Mouse (Mus musculus): ENCODE results near the gene Slc25a40. TPM values are rescaled to one million over a fixed set of nuclear protein-coding genes. Genes with fewer than 3 reads are reported as not detected.
A peak's percentile ranks its signal among the peaks of the same experiment; 100 is the strongest.

Slc25a40 gene
- polyA plus RNA-seq, 1 experiment from 2014 or later, result 14.3 TPM

- H3K27me3 ChIP-seq, result no peaks in the 10 kb centered on the region
- peak overlapping the region; percentile 84 for H3K4me3 ChIP-seq
- no peak overlapping the region for H3K27ac ChIP-seq
Observed at GRCm38 (mm10) chr5:8424116-8424515, 1.5 kb downstream of the Slc25a40 start.

GRCm38 (mm10) chr5:8425899-8426298 is 3.2 kb downstream of the Slc25a40 start:
- Histone ChIP-seq H3K9ac (no peak overlapping the region), H3K36me3 (peaks cover 9% of the 10 kb centered on the region; the same call in 1 of the 2 replicates), H3K27me3 (no peaks in the 10 kb centered on the region), H3K4me3 (no peak overlapping the region), H3K9me3 (no peaks in the 10 kb centered on the region), H3K4me2 (replicated peaks) (no peak overlapping the region), H3K4me1 (peaks cover 14% of the 10 kb centered on the region), H3K27ac (no peak overlapping the region)
- WGBS, result 75% methylated on average over 5 of the region's 5 CpGs
- no peak for ATAC-seq (ENCODE audit: low FRiP score, low read depth)

More at GRCm38 (mm10) chr5:8424116-8424515, 1.5 kb downstream of the Slc25a40 start:
- Histone ChIP-seq H3K9me3 (no peaks in the 10 kb centered on the region), H3K9ac (peak overlapping the region; percentile 86; the same call in 1 of the 2 replicates), H3K36me3 (peaks cover 12% of the 10 kb centered on the region), H3K4me2 (replicated peaks) (peak overlapping the region; percentile 75), H3K4me1 (peaks cover 16% of the 10 kb centered on the region)
- no peak for ATAC-seq (ENCODE audit: low FRiP score, low read depth)
- 21% methylated on average over 7 of the region's 7 CpGs for WGBS

GRCm38 (mm10) chr5:8437481-8438156 is 15.0 kb downstream of the Slc25a40 start:
- H3K4me2 ChIP-seq (replicated peaks), result no peak overlapping the region
- no peak overlapping the region for H3K9ac ChIP-seq
- H3K27me3 ChIP-seq, result no peaks in the 10 kb centered on the region
- peaks cover 16% of the 10 kb centered on the region for H3K36me3 ChIP-seq
- no peak overlapping the region for H3K27ac ChIP-seq
- no peak for ATAC-seq (ENCODE audit: low FRiP score, low read depth)
- H3K4me3 ChIP-seq, result no peak overlapping the region
- H3K4me1 ChIP-seq, result no peaks in the 10 kb centered on the region
- WGBS, result 88% methylated on average over 5 of the region's 5 CpGs
- H3K9me3 ChIP-seq, result no peaks in the 10 kb centered on the region

GRCm38 (mm10) chr5:8439095-8439494 is 16.4 kb downstream of the Slc25a40 start:
- no peaks in the 10 kb centered on the region for H3K4me1 ChIP-seq
- no peak overlapping the region for H3K4me2 ChIP-seq (replicated peaks)
- no peak for ATAC-seq (ENCODE audit: low FRiP score, low read depth)
- H3K36me3 ChIP-seq, result peaks cover 19% of the 10 kb centered on the region
- H3K9ac ChIP-seq, result no peak overlapping the region
- 80% methylated on average over 2 of the region's 2 CpGs for WGBS
- no peak overlapping the region for H3K27ac ChIP-seq
- no peaks in the 10 kb centered on the region for H3K27me3 ChIP-seq
- H3K9me3 ChIP-seq, result no peaks in the 10 kb centered on the region
- H3K4me3 ChIP-seq, result no peak overlapping the region

- Histone ChIP-seq H3K9me3 (no peaks in the 10 kb centered on the region), H3K9ac (no peak overlapping the region), H3K36me3 (peaks cover 33% of the 10 kb centered on the region), H3K4me2 (replicated peaks) (no peak overlapping the region), H3K4me1 (no peaks in the 10 kb centered on the region), H3K27me3 (no peaks in the 10 kb centered on the region), H3K27ac (no peak overlapping the region), H3K4me3 (no peak overlapping the region)
- ATAC-seq (ENCODE audit: low FRiP score, low read depth), result no peak
Observed at GRCm38 (mm10) chr5:8455565-8455964, 32.9 kb downstream of the Slc25a40 start.

GRCm38 (mm10) chr5:8456561-8456960 is 33.9 kb downstream of the Slc25a40 start:
- no peak overlapping the region for H3K27ac ChIP-seq
- no peak overlapping the region for H3K4me3 ChIP-seq
- H3K27me3 ChIP-seq, result no peaks in the 10 kb centered on the region
- WGBS, result 88% methylated on average over 5 of the region's 5 CpGs
- no peaks in the 10 kb centered on the region for H3K9me3 ChIP-seq
- no peak overlapping the region for H3K4me2 ChIP-seq (replicated peaks)
- no peak overlapping the region for H3K9ac ChIP-seq
- peaks cover 33% of the 10 kb centered on the region for H3K36me3 ChIP-seq
- no peaks in the 10 kb centered on the region for H3K4me1 ChIP-seq
- no peak for ATAC-seq (ENCODE audit: low FRiP score, low read depth)

- H3K4me2 ChIP-seq (replicated peaks), result no peak overlapping the region
- H3K27me3 ChIP-seq, result no peaks in the 10 kb centered on the region
- H3K27ac ChIP-seq, result no peak overlapping the region
- no peaks in the 10 kb centered on the region for H3K9me3 ChIP-seq
- peak; percentile 32; the same call in 1 of the 2 replicates for ATAC-seq (ENCODE audit: low FRiP score, low read depth)
- H3K36me3 ChIP-seq, result no peaks in the 10 kb centered on the region
- no peak overlapping the region for H3K4me3 ChIP-seq
- 71% methylated on average over 4 of the region's 4 CpGs for WGBS
- H3K9ac ChIP-seq, result 0 out of 2 replicates have a peak overlapping the region, but pooled peaks have one; percentile 1
- no peaks in the 10 kb centered on the region for H3K4me1 ChIP-seq
Observed at GRCm38 (mm10) chr5:8487989-8488700, 65.5 kb downstream of the Slc25a40 start.

- H3K27me3 ChIP-seq, result no peaks in the 10 kb centered on the region
- 92% methylated on average over 2 of the region's 2 CpGs for WGBS
- ATAC-seq (ENCODE audit: low FRiP score, low read depth), result no peak
- H3K9ac ChIP-seq, result no peak overlapping the region
- no peaks in the 10 kb centered on the region for H3K36me3 ChIP-seq
- H3K4me3 ChIP-seq, result no peak overlapping the region
- no peak overlapping the region for H3K4me2 ChIP-seq (replicated peaks)
- H3K9me3 ChIP-seq, result no peaks in the 10 kb centered on the region
- H3K4me1 ChIP-seq, result no peaks in the 10 kb centered on the region
- no peak overlapping the region for H3K27ac ChIP-seq
Observed at GRCm38 (mm10) chr5:8488701-8489297, 66.1 kb downstream of the Slc25a40 start.

GRCm38 (mm10) chr5:8489471-8490110 is 66.9 kb downstream of the Slc25a40 start:
- H3K9ac ChIP-seq, result no peak overlapping the region
- no peak overlapping the region for H3K4me2 ChIP-seq (replicated peaks)
- H3K27ac ChIP-seq, result no peak overlapping the region
- H3K9me3 ChIP-seq, result no peaks in the 10 kb centered on the region
- WGBS, result 50% methylated on average over 6 of the region's 6 CpGs
- no peaks in the 10 kb centered on the region for H3K4me1 ChIP-seq
- H3K36me3 ChIP-seq, result no peaks in the 10 kb centered on the region
- no peaks in the 10 kb centered on the region for H3K27me3 ChIP-seq
- no peak overlapping the region for H3K4me3 ChIP-seq
- peak; percentile 78; the same call in 1 of the 2 replicates for ATAC-seq (ENCODE audit: low FRiP score, low read depth)

GRCm38 (mm10) chr5:8491778-8492177 is 69.1 kb downstream of the Slc25a40 start:
- H3K4me2 ChIP-seq (replicated peaks), result no peak overlapping the region
- no peaks in the 10 kb centered on the region for H3K27me3 ChIP-seq
- 47% methylated on average over 4 of the region's 4 CpGs for WGBS
- H3K9me3 ChIP-seq, result no peaks in the 10 kb centered on the region
- no peak overlapping the region for H3K9ac ChIP-seq
- no peak overlapping the region for H3K4me3 ChIP-seq
- no peak for ATAC-seq (ENCODE audit: low FRiP score, low read depth)
- no peak overlapping the region for H3K27ac ChIP-seq
- H3K4me1 ChIP-seq, result no peaks in the 10 kb centered on the region
- no peaks in the 10 kb centered on the region for H3K36me3 ChIP-seq
